Mouse (Mus musculus) liver, adult 2 months (tissue): Measurements from ENCODE around the gene Memo1. TPM values are rescaled to one million over a fixed set of nuclear protein-coding genes. Genes with fewer than 3 reads are reported as not detected.
A peak's percentile ranks its signal among the peaks of the same experiment; 100 is the strongest.

Experiments used
- DNase-seq: peaks from one replicate; pipeline ENCODE4 v3.0.0-alpha.2; 2011; ENCODE audit warnings: low read depth, low spot score; ENCODE audit errors: extremely low read depth
- H3K27ac ChIP-seq: fragments of 200-500 bp; replicated peaks from 2 replicates; pipeline ENCODE4 v1.5.1; 2012; ENCODE audit warnings: low read depth, mild to moderate bottlenecking, control low read depth, inconsistent platforms, low read length; ENCODE audit not compliant: insufficient read depth
- H3K27me3 ChIP-seq: fragments of 200-500 bp; 2 replicates; pipeline ENCODE4 v1.6.1; 2012; ENCODE audit warnings: mild to moderate bottlenecking, moderate library complexity, low read length, inconsistent platforms; ENCODE audit not compliant: control insufficient read depth, insufficient read depth
- H3K36me3 ChIP-seq: fragments of 200-500 bp; 2 replicates; pipeline ENCODE4 v1.6.1; 2012; ENCODE audit warnings: low read length, inconsistent platforms; ENCODE audit not compliant: control insufficient read depth, insufficient read depth
- H3K4me1 ChIP-seq: fragments of 200-500 bp; 2 replicates; pipeline ENCODE4 v1.6.1; 2011; ENCODE audit warnings: low read length; ENCODE audit not compliant: control insufficient read depth, insufficient read depth
- H3K4me3 ChIP-seq: fragments of 200-500 bp; 2 replicates; pipeline ENCODE4 v1.5.1; 2011; ENCODE audit warnings: low read depth, mild to moderate bottlenecking, control low read depth, low read length, moderate library complexity; ENCODE audit not compliant: insufficient read depth
- H3K79me2 ChIP-seq: fragments of 200-500 bp; 2 replicates; pipeline ENCODE4 v1.6.1; 2012; ENCODE audit warnings: inconsistent platforms, mild to moderate bottlenecking, low read length, moderate library complexity; ENCODE audit not compliant: control insufficient read depth, insufficient read depth
- H3K9ac ChIP-seq: fragments of 200-500 bp; 2 replicates; pipeline ENCODE4 v1.6.1; 2012; ENCODE audit warnings: low read depth, mild to moderate bottlenecking, control low read depth, inconsistent platforms, low read length
- CTCF ChIP-seq: fragments of 200-500 bp; IDR thresholded peaks from 2 replicates; pipeline ENCODE4 v1.5.1; 2011; ENCODE audit warnings: low read depth, low read length, control low read depth
- POLR2A ChIP-seq: fragments of 200-500 bp; IDR thresholded peaks from 2 replicates; pipeline ENCODE4 v1.6.1; 2011; ENCODE audit warnings: low read length, control low read depth; ENCODE audit not compliant: insufficient read depth; ENCODE audit errors: extremely low read depth
- WGBS: fragments of 180-500 bp; shearing (Covaris S2); methylation state at CpG from one replicate; pipeline ENCODE4 v1.1.7; 2018; 5-methylcytosine and 5-hydroxymethylcytosine counted together
- polyA plus RNA-seq: library from polyadenylated mRNA; depleted of rRNA; stranded (reverse); fragments of >200 nt; gene quantifications from 2 replicates; pipeline ENCODE4 v1.2.3, GENCODE M21; 2012
- total RNA-seq: library from RNA; depleted of rRNA; stranded (reverse); fragments of >200 nt; gene quantifications from 2 replicates; pipeline ENCODE4 v1.2.3, GENCODE M21; 2014

Gene Memo1
- total and polyA plus RNA-seq, 2 experiments: 31.8 to 34.5 TPM

GRCm38 (mm10) chr17:74264333-74265155, 30.8 kb downstream of the Memo1 start:
- TF ChIP-seq POLR2A (no peak), CTCF (no peak)

GRCm38 (mm10) chr17:74262415-74262814, 32.9 kb downstream of the Memo1 start:
- H3K79me2 ChIP-seq: peaks cover 14% of the 10 kb centered on the region; the same call in 1 of the 2 replicates
- no peak for DNase-seq
- H3K4me1 ChIP-seq: peaks cover 15% of the 10 kb centered on the region
- no peak overlapping the region for H3K4me3 ChIP-seq
- H3K9ac ChIP-seq: no peak overlapping the region
- no peaks in the 10 kb centered on the region for H3K27me3 ChIP-seq
- 82% methylated on average over 3 of the region's 3 CpGs for WGBS
- no peaks in the 10 kb centered on the region; the same call in none of the 2 replicates for H3K36me3 ChIP-seq
- TF ChIP-seq CTCF (no peak), POLR2A (no peak)
- no peak overlapping the region for H3K27ac ChIP-seq

More at GRCm38 (mm10) chr17:74264333-74265155, 30.8 kb downstream of the Memo1 start:
- 45% methylated on average over 3 of the region's 3 CpGs for WGBS
- no peak overlapping the region for H3K9ac ChIP-seq
- H3K4me3 ChIP-seq: no peak overlapping the region
- H3K27ac ChIP-seq: 0 out of 2 replicates have a peak overlapping the region, but pooled peaks have one; percentile 12
- peaks cover 13% of the 10 kb centered on the region for H3K4me1 ChIP-seq
- H3K36me3 ChIP-seq: no peaks in the 10 kb centered on the region
- peak; percentile 47 for DNase-seq
- no peaks in the 10 kb centered on the region for H3K27me3 ChIP-seq
- peaks cover 22% of the 10 kb centered on the region; the same call in 1 of the 2 replicates for H3K79me2 ChIP-seq

GRCm38 (mm10) chr17:74245284-74245683, 50.0 kb downstream of the Memo1 start:
- Histone ChIP-seq H3K27ac (no peak overlapping the region), H3K4me1 (peaks cover 4% of the 10 kb centered on the region; the same call in 1 of the 2 replicates), H3K79me2 (no peaks in the 10 kb centered on the region), H3K9ac (no peak overlapping the region), H3K27me3 (no peaks in the 10 kb centered on the region), H3K36me3 (peaks cover 5% of the 10 kb centered on the region; the same call in 1 of the 2 replicates), H3K4me3 (no peak overlapping the region)
- no peak for TF ChIP-seq CTCF
- no peak for TF ChIP-seq POLR2A
- peak; percentile 75 for DNase-seq
- 31% methylated on average over 1 of the region's 1 CpGs for WGBS

- WGBS: 86% methylated on average over 3 of the region's 3 CpGs
- no peaks in the 10 kb centered on the region for H3K79me2 ChIP-seq
- H3K9ac ChIP-seq: no peak overlapping the region
- DNase-seq: no peak
- TF ChIP-seq POLR2A: no peak
- TF ChIP-seq CTCF: no peak
- no peak overlapping the region for H3K27ac ChIP-seq
- no peak overlapping the region for H3K4me3 ChIP-seq
- H3K4me1 ChIP-seq: peaks cover 4% of the 10 kb centered on the region; the same call in 1 of the 2 replicates
- H3K36me3 ChIP-seq: peaks cover 4% of the 10 kb centered on the region; the same call in 1 of the 2 replicates
- no peaks in the 10 kb centered on the region for H3K27me3 ChIP-seq
These were observed 52.5 kb downstream of the Memo1 start for GRCm38 (mm10) chr17:74242788-74243187.

GRCm38 (mm10) chr17:74240322-74240721, 55.0 kb downstream of the Memo1 start:
- H3K27me3 ChIP-seq: no peaks in the 10 kb centered on the region
- TF ChIP-seq CTCF (no peak), POLR2A (no peak)

More at GRCm38 (mm10) chr17:74240322-74240721, 55.0 kb downstream of the Memo1 start:
- Histone ChIP-seq H3K36me3 (peaks cover 4% of the 10 kb centered on the region; the same call in 1 of the 2 replicates), H3K27ac (no peak overlapping the region), H3K4me1 (peaks cover 3% of the 10 kb centered on the region; the same call in 1 of the 2 replicates), H3K9ac (no peak overlapping the region), H3K79me2 (0 out of 2 replicates have a peak, but pooled peaks cover 3% of the 10 kb centered on the region), H3K4me3 (no peak overlapping the region)
- DNase-seq: no peak
- WGBS: 97% methylated on average over 1 of the region's 1 CpGs
